ENCODE assay signal across 9 mouse cellular contexts in the genomic region with DNA sequence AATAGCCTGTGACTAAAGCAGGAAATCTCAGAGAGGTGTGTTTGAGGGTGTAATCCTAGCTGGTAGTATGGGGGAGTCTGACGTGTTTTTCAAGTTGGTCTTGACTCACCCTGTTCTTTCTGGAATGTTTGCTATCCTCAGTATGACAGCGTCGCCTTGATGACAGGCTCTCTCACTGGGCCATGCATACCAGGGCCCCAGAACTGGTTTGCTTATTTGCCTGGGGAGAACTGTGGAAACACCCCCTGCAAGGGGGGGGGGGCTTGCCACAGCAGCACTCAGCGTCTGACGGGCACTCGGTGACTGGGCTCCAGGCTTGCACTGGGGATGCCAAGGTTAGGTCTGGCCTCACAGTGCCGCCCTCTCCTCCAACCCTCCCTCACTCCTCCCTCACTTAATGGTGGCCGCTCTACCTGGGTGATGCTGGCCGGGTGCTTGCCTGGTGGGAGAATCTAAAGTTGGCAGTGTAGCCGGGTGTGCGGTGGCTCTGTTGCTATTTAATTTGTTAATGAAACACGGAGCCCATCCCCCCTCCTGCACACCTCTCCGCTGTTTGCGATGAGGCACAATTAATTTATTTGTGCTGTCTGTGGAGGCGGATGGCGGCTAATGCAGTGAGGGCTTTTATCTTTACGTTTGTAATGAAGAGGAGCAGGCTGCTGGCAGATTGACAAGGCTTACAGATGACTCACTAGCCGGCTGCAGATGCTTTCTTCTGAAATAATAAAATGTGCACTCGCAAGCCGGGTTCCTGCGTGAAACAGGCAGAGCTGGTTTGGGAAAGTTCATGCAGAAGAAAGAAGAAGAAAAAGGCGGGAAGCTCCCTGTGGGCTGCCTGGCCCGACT. TPM values are rescaled to one million over a fixed set of nuclear protein-coding genes. Genes with fewer than 3 reads are reported as not detected.
DNase-seq lines count a peak whose midpoint lies in the region; ATAC-seq and TF ChIP-seq lines count a peak whose summit lies in the region.
"Had no signal": no experiment of that assay in that cellular context is flagged by ENCODE, and none has a peak within 500 bp of the region (broad histone marks: within the 10 kb centered on the region; RNA-seq: fewer than 3 reads in every experiment).

No protein-coding gene starts in this region.

- no peak overlapping the region for H3K4me3 ChIP-seq in embryonic facial prominence, embryonic 12.5 days
- peak overlapping the region; percentile 17 for H3K4me3 ChIP-seq in heart, embryonic 15.5 days
- H3K4me3 ChIP-seq in liver, postnatal 0 days (ENCODE audit: low read depth, low read length) = no peak overlapping the region

- H3K9ac ChIP-seq in embryonic facial prominence, embryonic 12.5 days = peak overlapping the region; percentile 15
- H3K9ac ChIP-seq in heart, embryonic 15.5 days = peak overlapping the region; percentile 30
- no peak overlapping the region for H3K9ac ChIP-seq in liver, postnatal 0 days (replicated peaks)

- peak overlapping the region; percentile 44 for H3K4me2 ChIP-seq in embryonic facial prominence, embryonic 12.5 days (replicated peaks)
- peak overlapping the region; percentile 58 for H3K4me2 ChIP-seq in heart, embryonic 15.5 days
- H3K4me2 ChIP-seq in liver, postnatal 0 days (ENCODE audit: low read depth, low read length) = no peak overlapping the region; the same call in 1 of the 2 replicates

- no peak for TF ChIP-seq EP300 in liver, postnatal 0 days (IDR thresholded peaks at IDR 0.05; ENCODE audit: low read depth)

- TF ChIP-seq CTCF in liver, postnatal 0 days (IDR thresholded peaks at IDR 0.05; ENCODE audit: low read depth) = no peak

- peaks cover 38% of the 10 kb centered on the region for H3K4me1 ChIP-seq in embryonic facial prominence, embryonic 12.5 days
- H3K4me1 ChIP-seq in heart, embryonic 15.5 days (replicated peaks) = peaks cover 81% of the 10 kb centered on the region
- peaks cover 17% of the 10 kb centered on the region for H3K4me1 ChIP-seq in liver, postnatal 0 days (ENCODE audit: insufficient read depth)

- no peaks in the 10 kb centered on the region for H3K9me3 ChIP-seq in embryonic facial prominence, embryonic 12.5 days
- H3K9me3 ChIP-seq in heart, embryonic 15.5 days (replicated peaks) = no peaks in the 10 kb centered on the region
- H3K9me3 ChIP-seq in liver, postnatal 0 days (ENCODE audit: low read length) = no peaks in the 10 kb centered on the region

- H3K27ac ChIP-seq in embryonic facial prominence, embryonic 12.5 days = peak overlapping the region; percentile 78; the same call in 1 of the 2 replicates
- peak overlapping the region; percentile 83 for H3K27ac ChIP-seq in heart, embryonic 15.5 days
- no peak overlapping the region for H3K27ac ChIP-seq in liver, postnatal 0 days (ENCODE audit: low read depth)

- H3K27me3 ChIP-seq in embryonic facial prominence, embryonic 12.5 days = no peaks in the 10 kb centered on the region
- no peaks in the 10 kb centered on the region for H3K27me3 ChIP-seq in heart, embryonic 15.5 days
- no peaks in the 10 kb centered on the region for H3K27me3 ChIP-seq in liver, postnatal 0 days (ENCODE audit: insufficient read depth, low read length)

- ATAC-seq in embryonic facial prominence, embryonic 12.5 days (ENCODE audit: insufficient number of reproducible peaks, insufficient read depth, low FRiP score, low TSS enrichment) = peak; percentile 62; the same call in 1 of the 2 replicates
- ATAC-seq in heart, embryonic 15.5 days (replicated peaks; ENCODE audit: insufficient number of reproducible peaks, insufficient read depth, low FRiP score, low read depth) = peak; percentile 82
- ATAC-seq in liver, postnatal 0 days = peak; percentile 62

- H3K36me3 ChIP-seq in embryonic facial prominence, embryonic 12.5 days = no peaks in the 10 kb centered on the region
- H3K36me3 ChIP-seq in heart, embryonic 15.5 days = no peaks in the 10 kb centered on the region
- no peaks in the 10 kb centered on the region for H3K36me3 ChIP-seq in liver, postnatal 0 days (replicated peaks; ENCODE audit: insufficient read depth, low read length)
- H3K36me3 ChIP-seq: G1E had no signal

- 17% methylated on average over 23 of the region's 23 CpGs for WGBS in embryonic facial prominence, embryonic 12.5 days
- 9% methylated on average over 23 of the region's 23 CpGs for WGBS in heart, embryonic 15.5 days
- WGBS in liver, postnatal 0 days (ENCODE audit: insufficient replicate concordance) = 21% methylated on average over 23 of the region's 23 CpGs

- peak; percentile 41 for DNase-seq in ovary, postnatal 14 days (ENCODE audit: low spot score)
- DNase-seq in ovary, postnatal 10 days (ENCODE audit: low spot score) = no peak
- DNase-seq in kidney, postnatal 14 days = peak; percentile 61
- no peak for DNase-seq in liver, postnatal 0 days
- peak; percentile 73 for DNase-seq in retina, postnatal 1 day
- DNase-seq in spleen, postnatal 14 days (ENCODE audit: low spot score in 2 of 2) = no peak

RNA-seq across cellular contexts. Expression of gene Tead1, which starts 41.2 kb away (rescaled TPM):
- 32.8 and 40.0 TPM in 2 replicates for polyA plus RNA-seq in embryonic facial prominence, embryonic 12.5 days (2016; fragmentation: Nextera tagmentation; extraction: Ambion mirVana)
- polyA plus RNA-seq in heart, embryonic 15.5 days (2015; fragmentation: Nextera tagmentation; extraction: Ambion mirVana) = 27.5 and 32.3 TPM in 2 replicates
- polyA plus RNA-seq in liver, postnatal 0 days (2015; fragmentation: Nextera tagmentation; extraction: Ambion mirVana) = 1.4 and 2.1 TPM in 2 replicates
- polyA plus RNA-seq: G1E had no signal

Comparison
In these comparisons a context has a peak if more than half of its experiments do, and no peak if none do; other contexts are left out.
1. DNase-seq: peak in ovary, postnatal 14 days (single experiment), kidney, postnatal 14 days (single experiment) and retina, postnatal 1 day (single experiment); none in ovary, postnatal 10 days (single experiment), liver, postnatal 0 days (single experiment) and spleen, postnatal 14 days (0 of 2).
2. Peak in every context shown above with its lines, with median percentiles within 50 percentile points of each other: ATAC-seq.